Mouse (Mus musculus): ENCODE measurements around the gene Gamt. TPM values are rescaled to one million over a fixed set of nuclear protein-coding genes. Genes with fewer than 3 reads are reported as not detected.

Gamt gene
- polyA plus RNA-seq, 1 experiment from 2014 or later = 19.0 TPM

DNA sequence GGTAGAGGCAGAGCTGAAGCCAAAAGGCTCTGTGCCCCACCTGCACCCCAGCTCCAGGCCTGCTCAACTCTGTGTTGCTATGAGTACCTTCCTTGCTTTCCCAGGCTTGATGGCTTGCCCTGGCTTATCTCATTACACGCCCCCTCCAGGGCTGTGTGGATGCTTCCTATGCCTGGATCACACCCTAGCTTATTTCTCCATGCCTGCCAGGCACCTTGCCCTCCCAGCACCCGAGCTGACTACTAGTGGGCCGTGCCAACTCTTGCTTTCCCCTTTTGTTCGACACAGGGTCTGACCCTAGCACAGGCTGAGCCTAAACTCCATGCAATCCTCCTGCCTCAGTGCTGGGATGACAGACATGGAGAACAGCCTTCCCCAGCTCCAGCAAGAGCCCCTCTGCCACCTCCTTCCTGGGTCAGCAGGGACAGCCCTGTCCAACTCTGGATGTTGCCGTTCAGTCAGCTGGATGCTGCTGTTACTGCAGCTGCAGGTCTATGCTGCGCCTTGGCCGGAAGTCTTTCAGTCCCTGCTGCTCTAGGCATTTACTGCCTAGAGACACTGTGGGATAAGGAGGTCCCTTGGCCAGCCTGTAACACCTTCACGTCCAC, 36.8 kb upstream of the Gamt start:
- Histone ChIP-seq H3K27me3 (peaks cover 14% of the 10 kb centered on the region; the same call in 1 of the 2 replicates), H3K4me2 (peak overlapping the region; percentile 82), H3K9me3 (no peaks in the 10 kb centered on the region), H3K9ac (peak overlapping the region; percentile 12; the same call in 1 of the 2 replicates), H3K4me1 (peaks cover 88% of the 10 kb centered on the region), H3K4me3 (replicated peaks) (0 out of 2 replicates have a peak overlapping the region, but pooled peaks have one; percentile 60), H3K27ac (peak overlapping the region; percentile 95; the same call in 1 of the 2 replicates), H3K36me3 (replicated peaks) (peaks cover 28% of the 10 kb centered on the region)
- WGBS = 77% methylated on average over 8 of the region's 8 CpGs
- ATAC-seq (ENCODE audit: low FRiP score) = no peak

DNA sequence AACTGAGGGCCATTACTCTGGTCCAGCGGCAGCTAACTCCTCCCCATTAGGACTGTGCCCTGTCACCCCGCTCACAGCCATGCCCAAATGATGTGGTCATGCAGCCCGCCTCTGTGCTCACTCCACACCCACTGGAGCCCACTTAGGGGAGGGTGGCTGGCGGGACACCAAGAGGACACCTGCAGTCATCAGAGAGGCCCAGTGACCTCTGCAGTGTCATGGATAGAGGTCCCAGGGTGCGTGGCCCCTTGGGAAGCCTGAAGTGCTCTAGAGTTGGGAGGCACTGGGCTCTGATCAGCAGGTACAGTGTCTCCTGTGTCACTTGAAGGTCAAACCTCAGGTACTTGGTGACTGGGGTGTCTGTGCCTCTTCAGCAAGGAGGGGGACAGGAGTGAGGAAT, 36.0 kb upstream of the Gamt start:
- Histone ChIP-seq H3K9ac (peak overlapping the region; percentile 69), H3K4me3 (replicated peaks) (peak overlapping the region; percentile 46), H3K9me3 (no peaks in the 10 kb centered on the region), H3K4me2 (peak overlapping the region; percentile 62), H3K36me3 (replicated peaks) (peaks cover 20% of the 10 kb centered on the region), H3K27me3 (0 out of 2 replicates have a peak, but pooled peaks cover 9% of the 10 kb centered on the region), H3K4me1 (peaks cover 84% of the 10 kb centered on the region), H3K27ac (peak overlapping the region; percentile 95)
- WGBS = 80% methylated on average over 5 of the region's 5 CpGs
- no peak for ATAC-seq (ENCODE audit: low FRiP score)

DNA sequence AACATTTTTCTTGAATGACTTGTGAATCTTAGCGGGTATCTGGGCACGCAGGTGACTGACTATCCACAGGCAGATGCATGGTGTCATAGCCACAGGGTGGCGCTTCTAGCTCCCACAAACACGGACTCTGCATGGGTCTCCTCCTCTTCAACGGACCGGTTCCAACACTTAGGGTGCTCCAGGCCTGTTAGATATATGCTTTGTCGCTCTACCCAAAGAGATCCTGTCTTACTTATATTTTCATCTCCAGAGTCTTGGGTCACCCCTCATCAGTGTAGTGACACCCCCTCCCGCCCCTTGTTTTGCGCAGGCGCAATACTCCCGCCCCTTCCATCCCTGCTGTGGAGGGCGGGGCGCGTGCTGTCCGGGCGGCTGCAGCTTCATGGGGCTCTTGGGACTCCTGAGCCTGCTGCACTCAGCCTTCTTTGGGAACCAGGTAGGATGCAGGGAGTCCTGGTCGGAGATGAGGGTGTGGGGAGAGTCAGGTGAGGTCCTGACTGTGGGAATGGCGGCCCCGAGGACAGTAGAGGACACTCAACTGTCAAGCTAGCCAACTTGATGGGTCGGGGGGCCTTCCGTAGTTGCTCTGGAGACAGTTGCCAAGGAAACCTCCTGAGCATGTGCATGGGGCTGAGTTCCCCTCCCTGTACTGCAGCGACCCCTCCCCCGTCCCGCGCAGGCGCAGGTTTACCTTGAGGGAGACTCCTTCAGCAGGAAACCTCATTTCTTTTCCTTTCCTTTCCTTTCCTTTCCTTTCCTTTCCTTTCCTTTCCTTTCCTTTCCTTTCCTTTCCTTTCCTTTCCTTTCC, 35.0 kb upstream of the Gamt start, which contains the start of gene Apc2:
Apc2 (plus strand) TSS at position 360 of the 808 bp plus-strand sequence.
- Histone ChIP-seq H3K9me3 (no peaks in the 10 kb centered on the region), H3K27ac (peak within 1 kb of the TSS; percentile 95), H3K4me3 (replicated peaks) (peak within 1 kb of the TSS; percentile 46), H3K36me3 (replicated peaks) (peaks cover 18% of the 10 kb centered on the region), H3K9ac (peak within 1 kb of the TSS; percentile 69), H3K4me1 (peaks cover 77% of the 10 kb centered on the region), H3K27me3 (0 out of 2 replicates have a peak, but pooled peaks cover 4% of the 10 kb centered on the region), H3K4me2 (peak within 1 kb of the TSS; percentile 62)
- WGBS = under 1% methylated on average over 26 of the region's 26 CpGs
- peak; percentile 54 for ATAC-seq (ENCODE audit: low FRiP score)

DNA sequence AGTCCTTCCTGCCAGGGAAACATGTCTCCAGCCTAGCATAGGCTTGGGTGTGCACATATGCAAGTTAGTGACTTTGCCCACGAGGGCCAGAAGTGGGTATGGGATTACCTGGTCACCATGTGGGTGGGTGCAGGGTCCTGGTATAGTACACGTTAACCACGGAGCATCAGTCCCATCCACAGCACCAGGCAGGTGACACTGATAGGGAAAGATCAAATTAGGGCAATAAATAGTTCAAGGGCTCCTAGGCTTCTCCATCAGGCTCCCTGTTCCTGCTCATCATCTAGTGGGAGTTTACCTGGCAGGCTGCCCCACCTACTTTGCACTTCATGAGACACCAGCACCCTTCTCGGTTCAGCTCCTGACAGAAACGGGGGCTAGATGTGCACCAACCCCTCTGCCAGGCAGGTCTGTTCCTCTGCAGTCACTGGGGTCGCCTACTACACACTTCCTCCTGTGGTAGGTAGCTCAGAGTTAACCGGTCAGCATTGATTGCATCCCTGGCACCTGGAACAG, 34.0 kb upstream of the Gamt start:
- Histone ChIP-seq H3K4me3 (replicated peaks) (no peak overlapping the region; the same call in 1 of the 2 replicates), H3K9ac (peak overlapping the region; percentile 13; the same call in 1 of the 2 replicates), H3K27me3 (no peaks in the 10 kb centered on the region), H3K9me3 (no peaks in the 10 kb centered on the region), H3K4me2 (peak overlapping the region; percentile 62; the same call in 1 of the 2 replicates), H3K4me1 (peaks cover 67% of the 10 kb centered on the region), H3K36me3 (replicated peaks) (peaks cover 18% of the 10 kb centered on the region), H3K27ac (peak overlapping the region; percentile 95)
- ATAC-seq (ENCODE audit: low FRiP score) = no peak
- WGBS = 52% methylated on average over 7 of the region's 7 CpGs

DNA sequence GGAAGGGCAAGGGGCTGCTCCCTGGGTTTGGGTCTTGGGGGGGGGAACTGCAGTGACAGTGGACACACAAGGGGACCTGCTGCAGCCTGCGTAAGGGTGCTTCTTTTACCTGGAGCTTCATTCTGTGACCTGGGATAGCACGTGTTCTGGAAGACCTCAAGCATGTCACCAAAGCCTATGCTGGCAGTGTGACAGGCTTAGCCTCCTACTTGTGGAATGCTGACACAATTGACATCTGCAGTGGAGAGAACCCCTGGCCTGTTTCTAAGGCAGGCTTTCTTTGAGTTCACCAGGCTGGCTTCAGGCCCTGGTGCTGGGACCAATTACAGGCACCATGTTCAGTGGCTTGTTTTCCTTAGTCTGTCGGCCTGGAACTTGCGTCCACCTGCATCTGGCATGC, 33.5 kb upstream of the Gamt start:
- no peaks in the 10 kb centered on the region for H3K9me3 ChIP-seq
- ATAC-seq (ENCODE audit: low FRiP score) = no peak
- peak overlapping the region; percentile 69; the same call in 1 of the 2 replicates for H3K4me3 ChIP-seq (replicated peaks)
- H3K4me1 ChIP-seq = peaks cover 62% of the 10 kb centered on the region
- peak overlapping the region; percentile 95; the same call in 1 of the 2 replicates for H3K27ac ChIP-seq
- H3K4me2 ChIP-seq = peak overlapping the region; percentile 96
- peaks cover 21% of the 10 kb centered on the region for H3K36me3 ChIP-seq (replicated peaks)
- WGBS = 69% methylated on average over 4 of the region's 4 CpGs
- H3K27me3 ChIP-seq = no peaks in the 10 kb centered on the region
- H3K9ac ChIP-seq = peak overlapping the region; percentile 29; the same call in 1 of the 2 replicates

DNA sequence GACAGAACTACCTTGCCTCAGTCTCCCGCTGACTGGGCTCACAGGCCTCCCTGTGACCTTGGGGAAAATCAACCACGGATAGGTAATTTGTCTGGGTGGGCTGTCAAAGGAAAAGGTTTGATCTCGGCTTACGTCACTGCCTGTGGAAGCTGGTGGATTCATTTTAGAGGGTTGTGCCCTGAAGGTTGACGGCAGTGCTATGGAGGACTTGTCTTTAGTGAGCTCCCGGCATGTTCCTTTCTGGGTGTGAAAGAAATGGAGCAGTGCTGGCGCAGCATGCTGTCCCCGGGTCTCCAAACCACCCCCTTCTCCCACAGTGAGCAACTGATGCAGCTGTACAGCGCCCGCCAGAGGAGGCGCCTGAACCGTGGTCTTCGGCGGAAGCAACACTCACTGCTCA, 32.5 kb upstream of the Gamt start:
- Histone ChIP-seq H3K4me3 (replicated peaks) (peak overlapping the region; percentile 69), H3K4me2 (peak overlapping the region; percentile 96), H3K27ac (peak overlapping the region; percentile 95), H3K9me3 (no peaks in the 10 kb centered on the region), H3K27me3 (no peaks in the 10 kb centered on the region), H3K36me3 (replicated peaks) (peaks cover 30% of the 10 kb centered on the region), H3K9ac (peak overlapping the region; percentile 99), H3K4me1 (peaks cover 56% of the 10 kb centered on the region)
- 26% methylated on average over 14 of the region's 14 CpGs for WGBS
- ATAC-seq (ENCODE audit: low FRiP score) = no peak

DNA sequence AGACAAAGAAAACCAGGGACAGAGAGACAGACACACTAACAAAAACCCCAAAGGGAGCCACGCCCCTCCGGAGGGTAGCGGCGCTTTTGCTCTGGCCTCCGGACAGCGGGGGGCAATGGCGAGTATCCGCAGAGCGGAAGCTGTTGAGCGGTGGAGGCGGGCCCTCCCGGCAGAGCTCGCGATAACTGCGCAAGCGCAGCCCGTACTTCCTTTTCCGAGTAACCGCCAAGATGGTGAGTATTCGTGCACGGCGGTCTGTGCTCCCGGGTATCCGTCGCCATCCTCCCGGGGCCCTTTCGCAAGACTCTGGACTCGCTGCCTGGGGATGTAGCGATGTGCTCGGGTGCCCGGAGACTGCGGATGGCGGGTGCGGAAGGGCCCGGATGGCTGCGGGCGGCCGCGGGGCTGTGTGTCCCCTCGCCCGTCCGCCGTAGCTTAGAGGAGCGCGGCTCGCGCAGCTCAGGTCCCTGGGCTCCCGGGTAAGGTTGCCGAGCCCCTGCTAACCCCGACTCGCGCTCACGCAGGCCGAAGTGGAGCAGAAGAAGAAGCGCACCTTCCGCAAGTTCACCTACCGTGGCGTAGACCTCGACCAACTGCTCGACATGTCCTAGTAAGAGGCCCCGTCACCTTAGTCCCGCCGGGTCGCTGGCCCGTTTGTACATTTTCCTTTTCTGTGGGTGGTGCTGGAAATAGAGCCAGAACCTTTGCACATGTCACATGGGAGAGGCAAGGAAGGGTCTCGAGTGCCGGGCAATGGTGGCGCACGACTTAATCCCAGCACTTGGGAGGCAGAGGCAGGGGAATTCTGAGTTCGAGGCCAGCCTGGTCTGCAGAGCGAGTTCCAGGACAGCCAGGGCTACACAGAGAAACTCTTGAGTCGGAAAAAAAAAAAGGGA, 31.7 kb upstream of the Gamt start, which contains the start of gene Rps15:
Rps15 (plus strand) TSS at position 203 of the 896 bp plus-strand sequence.
- H3K27ac ChIP-seq = peak within 1 kb of the TSS; percentile 95
- peak; percentile 83 for ATAC-seq (ENCODE audit: low FRiP score)
- H3K4me3 ChIP-seq (replicated peaks) = peak within 1 kb of the TSS; percentile 69
- no peaks in the 10 kb centered on the region for H3K9me3 ChIP-seq
- peaks cover 48% of the 10 kb centered on the region for H3K4me1 ChIP-seq
- H3K36me3 ChIP-seq (replicated peaks) = peaks cover 37% of the 10 kb centered on the region
- H3K9ac ChIP-seq = peak within 1 kb of the TSS; percentile 99
- under 1% methylated on average over 72 of the region's 72 CpGs for WGBS
- H3K27me3 ChIP-seq = no peaks in the 10 kb centered on the region
- peak within 1 kb of the TSS; percentile 96 for H3K4me2 ChIP-seq

DNA sequence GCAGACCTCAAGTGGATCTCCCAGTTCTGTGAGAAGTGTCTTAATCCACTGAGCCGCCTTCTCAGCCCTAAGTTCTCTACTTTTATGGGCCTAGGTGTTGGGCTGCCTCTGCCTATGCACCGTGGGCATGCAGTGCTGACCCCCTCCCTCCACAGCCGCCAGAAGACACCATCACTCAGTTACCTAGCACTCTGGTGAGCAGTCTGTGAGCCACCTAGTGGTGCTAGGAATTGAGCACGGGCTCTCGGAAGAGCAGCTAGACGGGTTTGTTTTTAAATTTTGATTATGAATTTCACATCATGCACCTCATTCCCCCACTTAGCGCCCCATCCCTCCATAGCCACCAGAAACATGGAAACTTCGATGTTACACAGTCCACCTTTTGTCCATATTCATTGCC, 27.8 kb upstream of the Gamt start:
- no peak overlapping the region for H3K9ac ChIP-seq
- no peaks in the 10 kb centered on the region for H3K27me3 ChIP-seq
- no peak overlapping the region for H3K27ac ChIP-seq
- WGBS = 68% methylated on average over 8 of the region's 8 CpGs
- ATAC-seq (ENCODE audit: low FRiP score) = no peak
- H3K4me1 ChIP-seq = peaks cover 14% of the 10 kb centered on the region
- H3K4me3 ChIP-seq (replicated peaks) = no peak overlapping the region
- H3K36me3 ChIP-seq (replicated peaks) = peaks cover 61% of the 10 kb centered on the region
- H3K9me3 ChIP-seq = no peaks in the 10 kb centered on the region
- H3K4me2 ChIP-seq = no peak overlapping the region

DNA sequence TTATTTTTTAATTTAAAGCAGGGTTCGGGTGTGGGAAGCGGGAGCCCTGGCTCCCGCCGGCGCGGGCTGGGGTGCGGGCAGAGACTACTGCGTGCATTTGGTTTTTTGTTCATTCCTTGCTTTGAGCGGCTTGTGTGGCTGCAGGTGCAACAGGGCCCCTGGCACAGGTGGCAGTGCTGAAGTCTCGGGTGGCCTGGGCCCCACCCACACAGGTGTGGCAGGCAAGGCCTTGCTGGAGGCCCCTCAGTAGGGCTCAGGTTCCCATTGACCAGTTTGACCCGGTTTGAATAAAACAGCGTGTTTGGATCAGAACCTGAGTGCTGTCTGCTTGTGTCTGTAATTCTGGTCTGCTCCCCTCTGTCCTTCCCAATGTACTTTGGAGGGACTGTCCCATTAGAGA, 27.3 kb upstream of the Gamt start:
- H3K4me3 ChIP-seq (replicated peaks) = no peak overlapping the region
- no peak overlapping the region for H3K27ac ChIP-seq
- H3K9ac ChIP-seq = no peak overlapping the region
- H3K4me1 ChIP-seq = peaks cover 8% of the 10 kb centered on the region
- no peaks in the 10 kb centered on the region for H3K9me3 ChIP-seq
- H3K4me2 ChIP-seq = no peak overlapping the region
- WGBS = 92% methylated on average over 12 of the region's 12 CpGs
- no peak for ATAC-seq (ENCODE audit: low FRiP score)
- H3K27me3 ChIP-seq = no peaks in the 10 kb centered on the region
- H3K36me3 ChIP-seq (replicated peaks) = peaks cover 63% of the 10 kb centered on the region

DNA sequence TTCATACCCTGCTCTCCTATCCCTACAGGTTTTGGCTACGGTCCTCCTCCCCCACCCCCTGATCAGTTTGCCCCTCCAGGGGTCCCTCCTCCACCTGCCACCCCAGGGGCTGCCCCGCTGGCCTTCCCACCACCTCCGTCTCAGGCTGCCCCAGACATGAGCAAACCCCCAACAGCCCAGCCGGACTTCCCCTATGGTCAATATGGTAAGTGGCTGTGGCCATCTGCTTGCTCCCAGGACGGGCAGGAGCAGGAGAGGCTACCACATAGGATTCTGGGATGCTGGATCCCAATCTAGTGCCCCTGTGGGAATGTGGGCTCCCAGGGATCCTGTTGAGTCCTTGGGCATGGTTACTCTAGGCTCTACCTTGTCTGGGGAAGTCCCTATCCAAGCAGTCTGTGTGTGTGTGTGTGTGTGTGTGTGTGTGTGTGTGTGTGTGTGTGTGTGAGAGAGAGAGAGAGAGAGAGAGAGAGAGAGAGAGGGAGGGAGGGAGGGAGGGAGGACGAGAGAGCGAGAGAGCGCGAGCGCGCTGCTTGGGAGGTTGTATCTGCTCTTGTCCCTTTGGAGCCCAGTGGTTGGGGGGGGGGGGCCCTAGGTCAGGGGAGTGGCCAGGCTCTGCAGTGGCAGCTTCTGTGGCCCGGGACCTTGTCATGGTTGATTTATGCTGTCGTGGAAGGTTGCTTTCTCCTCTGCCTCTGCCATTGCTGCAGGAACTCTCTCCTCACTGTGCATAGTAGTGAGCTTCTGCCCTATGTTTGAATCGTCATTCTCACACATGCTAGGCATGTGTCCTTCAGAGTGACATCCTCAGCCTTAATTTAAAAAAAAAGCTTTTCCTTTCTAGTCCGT, 24.6 kb upstream of the Gamt start:
- no peak overlapping the region for H3K4me3 ChIP-seq (replicated peaks)
- peaks cover 89% of the 10 kb centered on the region for H3K36me3 ChIP-seq (replicated peaks)
- H3K9me3 ChIP-seq = no peaks in the 10 kb centered on the region
- no peaks in the 10 kb centered on the region for H3K27me3 ChIP-seq
- WGBS = 81% methylated on average over 9 of the region's 15 CpGs
- ATAC-seq (ENCODE audit: low FRiP score) = no peak
- no peak overlapping the region for H3K9ac ChIP-seq
- H3K27ac ChIP-seq = no peak overlapping the region
- H3K4me2 ChIP-seq = no peak overlapping the region
- H3K4me1 ChIP-seq = peaks cover 4% of the 10 kb centered on the region; the same call in 1 of the 2 replicates
